Mouse (Mus musculus) gastrocnemius, adult 18-20 months (tissue): ENCODE measurements around the gene Uba52. TPM values are rescaled to one million over a fixed set of nuclear protein-coding genes. Genes with fewer than 3 reads are reported as not detected.

ENCODE experiments used
- DNase-seq: peaks from one replicate; pipeline ENCODE4 v3.0.0; 2021; ENCODE audit warnings: low spot score
- total RNA-seq, 2 experiments: library from RNA; stranded (reverse); gene quantifications; 2 replicates each; pipeline ENCODE4 v1.2.3; 2021

Uba52 gene
- total RNA-seq, 2 experiments from 2014 or later = 841 to 913 TPM

DNA sequence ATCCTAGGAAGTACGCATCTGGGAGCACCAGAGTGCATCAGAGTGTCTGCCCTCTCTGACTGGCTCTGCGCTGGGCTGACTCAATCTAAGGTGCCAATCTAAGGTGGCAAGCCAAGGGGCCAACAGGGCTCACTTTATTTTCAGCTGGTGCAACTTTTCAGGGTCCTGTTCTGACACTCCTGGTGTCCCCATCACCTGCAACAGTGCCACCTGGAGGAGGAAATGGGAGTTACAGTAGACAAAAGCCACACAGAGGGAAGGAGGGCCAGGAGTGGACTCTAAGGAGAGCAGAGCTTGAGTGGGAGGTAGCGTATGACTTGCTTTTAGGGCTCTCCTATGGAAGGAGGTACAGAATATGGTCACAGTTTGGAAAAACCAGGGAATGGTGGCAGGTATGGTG is 5.8 kb downstream of the Uba52 start:
- DNase-seq = peak; percentile 83

GRCm38 (mm10) chr8:70504291-70504716 is 6.3 kb downstream of the Uba52 start:
- DNase-seq = peak; percentile 83

DNA sequence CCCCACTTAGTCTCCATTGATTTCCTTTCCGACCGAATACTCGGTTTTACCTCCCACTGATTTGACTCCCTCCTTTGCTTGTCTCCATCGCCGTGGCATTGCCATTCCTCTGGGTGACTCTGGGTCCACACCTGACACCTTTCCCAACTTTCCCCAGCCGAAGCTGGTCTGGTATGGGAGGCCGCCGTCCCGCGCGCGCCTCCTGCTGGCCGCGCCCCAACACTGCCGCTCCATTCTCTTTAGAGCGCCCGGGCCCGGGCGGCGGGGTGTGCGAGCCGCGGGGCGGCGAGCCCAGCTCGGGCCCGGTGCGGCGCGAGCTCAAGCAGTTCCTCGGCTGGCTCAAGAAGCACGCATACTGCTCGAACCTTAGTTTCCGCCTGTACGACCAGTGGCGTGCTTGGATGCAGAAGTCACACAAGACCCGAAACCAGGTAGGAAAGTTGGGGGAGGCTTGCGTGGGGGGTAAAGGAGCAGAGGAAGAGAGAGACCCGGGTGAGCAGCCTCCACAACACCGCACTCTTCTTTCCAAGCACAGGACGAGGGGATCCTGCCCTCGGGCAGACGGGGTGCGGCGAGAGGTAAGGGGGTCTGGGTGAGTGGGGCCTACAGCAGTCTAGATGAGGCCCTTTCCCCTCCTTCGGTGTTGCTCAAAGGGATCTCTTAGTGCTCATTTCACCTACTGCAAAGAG is 7.4 kb downstream of the Uba52 start:
- peak; percentile 72 for DNase-seq

DNA sequence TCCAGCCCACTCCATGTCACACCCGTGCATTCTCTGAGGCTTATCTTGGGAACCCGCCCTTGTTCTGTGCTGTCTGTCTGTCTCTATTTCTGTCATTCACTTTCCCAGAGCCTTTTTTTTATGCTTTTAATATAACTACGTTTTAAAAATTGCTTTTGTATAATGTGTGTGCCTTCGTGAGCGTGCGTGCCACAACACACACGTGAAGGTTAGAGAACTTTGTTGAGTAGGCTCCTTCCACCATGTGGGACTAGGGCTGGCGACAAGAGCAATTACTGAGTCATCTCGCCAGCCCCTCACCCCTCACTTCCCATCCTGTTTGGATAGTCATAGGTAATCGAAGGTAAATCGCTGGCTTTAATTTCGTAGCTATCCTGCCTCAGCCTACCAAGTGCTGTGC is 8.1 kb downstream of the Uba52 start:
- no peak for DNase-seq

- peak; percentile 65 for DNase-seq
Measured at GRCm38 (mm10) chr8:70501820-70502529, 8.6 kb downstream of the Uba52 start.

- DNase-seq = no peak
Measured at GRCm38 (mm10) chr8:70500386-70501301, 10.0 kb downstream of the Uba52 start.

DNA sequence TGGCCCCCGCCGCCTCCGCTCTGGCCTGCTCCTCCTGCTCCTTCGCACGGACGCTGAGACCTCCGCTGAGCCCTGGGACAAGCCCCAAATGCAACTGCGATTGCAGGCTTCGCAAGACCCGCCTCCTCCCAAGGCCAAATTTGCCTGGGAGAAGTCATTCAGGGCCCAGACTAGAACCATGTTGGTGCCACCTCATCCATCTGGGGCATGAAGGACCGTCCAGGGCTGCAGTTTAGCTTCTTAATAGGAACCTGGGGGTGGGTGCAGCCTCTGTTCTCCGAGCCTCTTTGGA is 14.9 kb downstream of the Uba52 start:
- DNase-seq = no peak

GRCm38 (mm10) chr8:70495001-70495770 is 15.4 kb downstream of the Uba52 start:
- no peak for DNase-seq

DNA sequence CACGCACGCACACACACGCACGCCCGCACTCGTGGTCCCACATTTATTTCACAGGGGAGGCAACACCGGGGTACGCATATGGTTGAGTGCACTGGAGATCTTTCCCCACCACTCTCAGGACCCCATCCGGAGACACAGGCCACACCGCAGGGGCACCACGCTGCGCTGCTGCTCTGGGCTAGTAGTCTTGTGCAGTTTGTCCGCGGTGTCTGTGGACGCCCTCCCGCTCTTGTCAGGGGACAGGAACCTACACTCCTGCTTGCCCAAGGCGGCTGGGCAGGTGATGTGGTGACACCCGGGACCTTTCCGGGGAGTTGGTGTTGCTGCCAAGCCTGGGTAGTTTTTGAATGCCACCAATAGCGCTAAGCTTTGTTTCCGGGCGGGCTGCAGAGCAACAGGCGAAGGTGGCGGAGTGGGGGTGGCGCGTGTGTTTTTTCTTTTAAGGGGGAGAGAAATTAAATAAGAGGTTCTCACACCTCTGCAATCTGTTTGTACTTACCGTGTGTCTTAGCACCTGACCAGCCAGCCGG is 16.1 kb downstream of the Uba52 start:
- no peak for DNase-seq

- DNase-seq = no peak
Measured at GRCm38 (mm10) chr8:70493692-70494415, 16.7 kb downstream of the Uba52 start.

GRCm38 (mm10) chr8:70492664-70493640 is 17.6 kb downstream of the Uba52 start, which contains the start of gene Crlf1:
Crlf1 (plus strand) TSS chr8:70493158.
- no peak for DNase-seq

- DNase-seq = no peak
Measured at GRCm38 (mm10) chr8:70490880-70491495, 19.6 kb downstream of the Uba52 start.

DNA sequence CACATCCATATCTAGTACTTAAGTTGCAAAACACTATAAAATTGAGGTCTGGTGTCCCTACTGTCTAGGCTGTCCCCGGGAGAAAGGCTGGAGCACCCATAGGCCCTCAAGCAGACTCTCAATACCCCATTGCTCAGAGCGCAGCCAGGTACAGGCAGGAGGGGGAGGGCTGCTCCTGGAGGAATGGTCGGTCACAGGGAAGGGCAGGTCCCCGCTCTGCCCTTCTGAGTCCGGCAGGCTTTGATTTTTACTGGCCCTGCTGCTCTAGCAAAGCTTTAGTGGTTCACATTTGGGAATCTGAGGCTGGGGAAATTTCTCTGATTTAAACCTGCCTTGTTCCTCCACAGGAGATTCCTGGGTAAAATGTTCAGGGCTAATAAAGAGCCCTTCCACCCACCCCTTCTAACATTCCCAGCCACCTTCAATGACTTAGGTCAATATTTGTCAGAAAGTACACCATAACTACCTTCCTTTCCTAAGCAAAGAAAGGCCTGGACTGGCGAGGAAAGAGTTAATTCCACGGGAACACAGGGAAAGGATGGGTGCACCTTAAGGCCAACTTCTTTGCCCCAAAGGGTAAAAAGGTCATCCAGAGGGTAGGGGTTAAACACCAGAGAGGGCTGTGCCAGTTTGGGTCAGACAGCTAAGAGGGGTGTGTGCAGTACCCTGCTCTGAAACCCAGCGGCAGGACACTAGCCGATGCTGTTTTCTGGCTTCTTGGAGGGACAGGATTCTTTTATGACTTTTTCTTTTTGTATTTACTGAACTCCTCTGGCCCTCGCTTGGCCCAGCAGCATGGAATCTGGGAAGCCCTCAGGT is 20.3 kb downstream of the Uba52 start:
- no peak for DNase-seq

DNA sequence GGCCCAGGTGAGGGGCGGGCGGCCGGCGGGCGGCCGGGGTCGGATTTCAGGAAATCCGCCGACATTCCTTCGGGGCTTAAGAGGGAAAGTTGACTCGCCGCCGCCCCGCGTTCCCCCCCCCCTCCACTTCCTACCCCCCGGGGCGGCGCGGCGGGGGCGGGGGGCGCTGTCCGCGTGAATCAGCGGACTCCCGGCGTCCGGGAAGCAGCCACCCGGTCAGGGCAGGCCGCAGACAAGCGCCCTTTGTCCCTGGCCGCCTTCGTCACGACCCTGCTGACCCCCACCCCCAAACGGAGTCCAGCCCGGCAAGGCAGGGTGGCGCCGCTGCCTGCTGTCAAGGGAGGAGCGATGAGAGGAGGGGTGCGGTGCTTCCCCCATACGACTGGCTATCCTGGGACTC is 21.0 kb downstream of the Uba52 start:
- DNase-seq = no peak

DNA sequence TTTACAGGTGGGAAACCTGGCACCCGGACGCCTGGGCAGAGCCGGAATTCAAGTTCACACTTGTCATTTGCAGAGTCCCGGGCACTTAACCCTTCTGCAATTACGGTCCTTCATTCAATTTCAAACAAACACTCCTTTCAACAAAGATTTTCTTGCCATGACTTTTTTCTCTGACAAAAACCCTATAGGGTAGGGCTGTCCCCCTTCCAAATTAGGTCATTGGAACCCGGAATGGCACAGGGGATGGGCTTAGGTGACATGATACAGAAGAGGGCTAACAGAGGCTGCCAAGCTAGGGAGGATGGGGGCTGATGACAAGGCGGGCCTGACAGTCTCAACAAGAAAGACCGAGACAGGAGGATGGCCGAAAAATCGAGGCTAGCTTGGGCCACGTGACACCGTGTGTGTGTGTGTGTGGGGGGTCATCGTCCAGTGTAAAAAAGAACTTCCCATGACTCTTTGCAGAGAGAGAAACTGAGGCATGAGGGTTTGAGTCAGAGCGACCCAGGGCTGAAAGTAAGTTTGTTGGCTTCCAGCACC is 21.6 kb downstream of the Uba52 start:
- no peak for DNase-seq

DNA sequence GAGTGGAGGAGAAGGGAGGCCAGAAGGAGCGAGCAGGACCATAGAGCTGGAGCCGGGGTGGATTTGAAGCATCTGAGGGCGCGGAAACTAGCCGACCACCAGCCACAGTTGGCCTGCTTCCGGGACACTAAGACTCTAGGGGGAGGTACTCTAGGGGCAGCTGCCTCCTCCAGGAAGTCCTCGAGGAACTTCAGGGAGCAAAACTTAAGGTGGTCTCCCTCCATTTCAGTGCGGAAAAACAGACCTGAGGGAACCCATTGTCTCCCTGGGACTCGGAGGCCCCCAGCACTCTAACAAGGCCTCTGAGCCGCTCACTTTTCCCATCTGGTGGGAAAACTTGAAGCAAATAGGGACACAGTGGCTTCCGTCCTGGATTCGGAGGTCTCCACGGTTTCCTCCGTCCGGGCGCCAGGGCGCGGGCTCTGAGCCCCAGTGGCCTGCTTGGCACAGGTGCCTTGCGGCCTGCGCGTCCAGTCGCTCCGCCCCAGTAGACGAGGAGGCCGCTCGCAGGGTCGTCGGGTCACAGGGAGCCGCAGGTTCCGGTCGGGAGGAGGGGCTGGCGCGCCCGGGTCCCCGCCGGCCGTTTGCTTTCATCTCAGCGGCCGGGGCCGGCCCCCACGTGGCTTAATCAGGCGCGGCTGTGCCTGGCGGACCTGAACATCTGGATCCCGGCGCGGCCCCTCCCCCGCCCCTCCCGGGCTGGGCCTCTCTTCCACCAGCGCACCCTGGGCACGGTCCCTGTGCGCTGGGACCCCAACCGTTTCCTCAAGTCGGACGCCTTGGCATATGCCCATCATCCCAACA is 22.4 kb downstream of the Uba52 start:
- DNase-seq = no peak
